Mouse (Mus musculus) embryo, embryonic 11 days (tissue): ENCODE measurements around the gene Tjp3.

Experiments used
- DNase-seq: peaks from one replicate; pipeline ENCODE4 v3.0.0-alpha.2; 2015

Gene Tjp3

GRCm38 (mm10) chr10:81291511-81292104 lies at the start of gene Tjp3:
Tjp3 (minus strand) TSS chr10:81291581.
- DNase-seq: no peak

- no peak for DNase-seq
Observed at GRCm38 (mm10) chr10:81340551-81341332, 49.4 kb upstream of the Tjp3 start.

GRCm38 (mm10) chr10:81336558-81336957 lies 45.2 kb upstream of the Tjp3 start:
- DNase-seq: no peak

- DNase-seq: peak; percentile 75
Observed at GRCm38 (mm10) chr10:81335393-81336340, 44.3 kb upstream of the Tjp3 start.

GRCm38 (mm10) chr10:81334324-81334723 lies 42.9 kb upstream of the Tjp3 start:
- no peak for DNase-seq

GRCm38 (mm10) chr10:81332277-81332676 lies 40.9 kb upstream of the Tjp3 start:
- no peak for DNase-seq

GRCm38 (mm10) chr10:81330007-81330406 lies 38.6 kb upstream of the Tjp3 start:
- DNase-seq: no peak

GRCm38 (mm10) chr10:81329194-81329975 lies 38.0 kb upstream of the Tjp3 start:
- no peak for DNase-seq

- DNase-seq: peak; percentile 45
Observed at GRCm38 (mm10) chr10:81328386-81328785, 37.0 kb upstream of the Tjp3 start, which contains the start of gene Tbxa2r. Tbxa2r (plus strand) TSS chr10:81328731.

- DNase-seq: no peak
Observed at GRCm38 (mm10) chr10:81327959-81328358, 36.6 kb upstream of the Tjp3 start.

- DNase-seq: no peak
Observed at GRCm38 (mm10) chr10:81326858-81327257, 35.5 kb upstream of the Tjp3 start.

GRCm38 (mm10) chr10:81325781-81326180 lies 34.4 kb upstream of the Tjp3 start:
- DNase-seq: no peak

GRCm38 (mm10) chr10:81325176-81325575 lies 33.8 kb upstream of the Tjp3 start:
- no peak for DNase-seq

GRCm38 (mm10) chr10:81323791-81324530 lies 32.6 kb upstream of the Tjp3 start:
- no peak for DNase-seq

- DNase-seq: no peak
Observed at GRCm38 (mm10) chr10:81323141-81323775, 31.9 kb upstream of the Tjp3 start.

- DNase-seq: no peak
Observed at GRCm38 (mm10) chr10:81322444-81322843, 31.1 kb upstream of the Tjp3 start.

- DNase-seq: no peak
Observed at GRCm38 (mm10) chr10:81321436-81321835, 30.1 kb upstream of the Tjp3 start.

GRCm38 (mm10) chr10:81320550-81321347 lies 29.4 kb upstream of the Tjp3 start, which contains the start of gene Cactin:
Cactin (plus strand) TSS chr10:81321103.
- peak; percentile 100 for DNase-seq

- DNase-seq: peak; percentile 99
Observed at GRCm38 (mm10) chr10:81319741-81320549, 28.6 kb upstream of the Tjp3 start.
